Mouse (Mus musculus) thymus, postnatal 10 days (tissue): ENCODE data around the gene Rora.
"Not testable (repeated sequence)": the region's sequence is repeated elsewhere in the genome, so short reads cannot be mapped to it uniquely, and the experiment has no call there.

Experiments used
- DNase-seq, 2 experiments: peaks; one replicate each; pipeline ENCODE4 v3.0.0; 2021; ENCODE audit warnings: low spot score in 2 of 2

Gene Rora

GRCm38 (mm10) chr9:69086844-69087243 lies 433.3 kb downstream of the Rora start:
- DNase-seq, result no peak

GRCm38 (mm10) chr9:69087325-69087724 lies 433.7 kb downstream of the Rora start:
- DNase-seq, result no peak

- DNase-seq, result no peak
Observed at GRCm38 (mm10) chr9:69090749-69091270, 437.2 kb downstream of the Rora start.

GRCm38 (mm10) chr9:69092119-69093013 lies 438.8 kb downstream of the Rora start:
- peak in 1 of 2 experiments; percentile 9 for DNase-seq

- DNase-seq, result not testable (repeated sequence)
Observed at GRCm38 (mm10) chr9:69100153-69100756, 446.7 kb downstream of the Rora start.

GRCm38 (mm10) chr9:69104321-69104720 lies 450.7 kb downstream of the Rora start:
- DNase-seq, result no peak

GRCm38 (mm10) chr9:69109618-69110300 lies 456.2 kb downstream of the Rora start:
- no peak for DNase-seq

GRCm38 (mm10) chr9:69110301-69110674 lies 456.7 kb downstream of the Rora start:
- no peak for DNase-seq

- DNase-seq, result peak in 1 of 2 experiments; percentile 14
Observed at GRCm38 (mm10) chr9:69110706-69111105, 457.1 kb downstream of the Rora start.

GRCm38 (mm10) chr9:69111539-69111938 lies 458.0 kb downstream of the Rora start:
- no peak for DNase-seq

- DNase-seq, result no peak
Observed at GRCm38 (mm10) chr9:69114429-69114984, 460.9 kb downstream of the Rora start.

- no peak for DNase-seq
Observed at GRCm38 (mm10) chr9:69116740-69117139, 463.2 kb downstream of the Rora start.

- no peak for DNase-seq
Observed at GRCm38 (mm10) chr9:69121117-69121740, 467.6 kb downstream of the Rora start.

- DNase-seq, result peak in 1 of 2 experiments; percentile 27
Observed at GRCm38 (mm10) chr9:69125011-69125786, 471.6 kb downstream of the Rora start.

- DNase-seq, result no peak
Observed at GRCm38 (mm10) chr9:69125787-69126161, 472.2 kb downstream of the Rora start.

GRCm38 (mm10) chr9:69126595-69126994 lies 473.0 kb downstream of the Rora start:
- DNase-seq, result no peak

- DNase-seq, result no peak
Observed at GRCm38 (mm10) chr9:69128335-69128734, 474.7 kb downstream of the Rora start.

- DNase-seq, result no peak
Observed at GRCm38 (mm10) chr9:69132995-69133394, 479.4 kb downstream of the Rora start.

- DNase-seq, result no peak
Observed at GRCm38 (mm10) chr9:69133696-69134095, 480.1 kb downstream of the Rora start.

- DNase-seq, result no peak
Observed at GRCm38 (mm10) chr9:69134604-69135003, 481.0 kb downstream of the Rora start.

GRCm38 (mm10) chr9:69136821-69137220 lies 483.2 kb downstream of the Rora start:
- no peak for DNase-seq
